Mouse (Mus musculus): ENCODE data around the gene St3gal6. TPM values are rescaled to one million over a fixed set of nuclear protein-coding genes. Genes with fewer than 3 reads are reported as not detected.

St3gal6 gene
- total RNA-seq, 1 experiment, result 2.2 TPM

- Histone ChIP-seq H3K4me1 (ENCODE audit: control insufficient read depth in 2 of 2, insufficient read depth in 2 of 2, low read length in 2 of 2, poor library complexity in 1 of 2) (no peaks in the 10 kb centered on the region), H3K9ac (ENCODE audit: insufficient read depth, low read depth, low read length, poor library complexity, severe bottlenecking) (no peak overlapping the region), H3K4me3 (ENCODE audit: insufficient read depth in 1 of 2, low read depth in 1 of 2, low read length in 2 of 2, poor library complexity in 1 of 2, severe bottlenecking in 1 of 2) (no peak overlapping the region), H3K27ac (ENCODE audit: insufficient read depth, low read depth, low read length, poor library complexity, severe bottlenecking) (no peak overlapping the region), H3K9me3 (ENCODE audit: control insufficient read depth, insufficient read depth, low read depth, low read length) (no peaks in the 10 kb centered on the region), H3K36me3 (ENCODE audit: control insufficient read depth, insufficient read depth, low read length, poor library complexity, severe bottlenecking) (no peaks in the 10 kb centered on the region; the same call in 1 of the 2 replicates)
- TF ChIP-seq HCFC1 (IDR thresholded peaks at IDR 0.05; ENCODE audit: borderline replicate concordance, insufficient read depth, low read length), result no peak
- no peak for TF ChIP-seq ZNF384 (IDR thresholded peaks at IDR 0.05; ENCODE audit: low read depth, low read length)
- no peak for TF ChIP-seq MAFK (IDR thresholded peaks at IDR 0.05; ENCODE audit: insufficient read depth, low read depth, low read length)
- no peak for TF ChIP-seq CHD2 (IDR thresholded peaks at IDR 0.05; ENCODE audit: low read depth, low read length)
- TF ChIP-seq ZC3H11A (IDR thresholded peaks at IDR 0.05; ENCODE audit: borderline replicate concordance, low read depth, low read length), result no peak
- no peak for DNase-seq (ENCODE audit: low read depth, low spot score)
- in situ Hi-C loops (cut with MboI; ENCODE audit: low sequenced_read_pairs in 2 of 2, unreplicated experiment in 2 of 2), result no loop called here
Measured at GRCm38 (mm10) chr16:58446281-58447259, 77.5 kb downstream of the St3gal6 start.

- no peak overlapping the region for H3K4me3 ChIP-seq (ENCODE audit: insufficient read depth in 1 of 2, low read depth in 1 of 2, low read length in 2 of 2, poor library complexity in 1 of 2, severe bottlenecking in 1 of 2)
- no peak overlapping the region for H3K27ac ChIP-seq (ENCODE audit: insufficient read depth, low read depth, low read length, poor library complexity, severe bottlenecking)
- H3K4me1 ChIP-seq (ENCODE audit: control insufficient read depth in 2 of 2, insufficient read depth in 2 of 2, low read length in 2 of 2, poor library complexity in 1 of 2), result no peaks in the 10 kb centered on the region
- TF ChIP-seq HCFC1 (IDR thresholded peaks at IDR 0.05; ENCODE audit: borderline replicate concordance, insufficient read depth, low read length), result no peak
- no peak for TF ChIP-seq ZC3H11A (IDR thresholded peaks at IDR 0.05; ENCODE audit: borderline replicate concordance, low read depth, low read length)
- TF ChIP-seq MAFK (IDR thresholded peaks at IDR 0.05; ENCODE audit: insufficient read depth, low read depth, low read length), result no peak
- no peak for TF ChIP-seq CHD2 (IDR thresholded peaks at IDR 0.05; ENCODE audit: low read depth, low read length)
- TF ChIP-seq ZNF384 (IDR thresholded peaks at IDR 0.05; ENCODE audit: low read depth, low read length), result no peak
- H3K9ac ChIP-seq (ENCODE audit: insufficient read depth, low read depth, low read length, poor library complexity, severe bottlenecking), result no peak overlapping the region
- no peaks in the 10 kb centered on the region for H3K9me3 ChIP-seq (ENCODE audit: control insufficient read depth, insufficient read depth, low read depth, low read length)
- in situ Hi-C loops (cut with MboI; ENCODE audit: low sequenced_read_pairs in 2 of 2, unreplicated experiment in 2 of 2), result no loop called here
- no peaks in the 10 kb centered on the region for H3K36me3 ChIP-seq (ENCODE audit: control insufficient read depth, insufficient read depth, low read length, poor library complexity, severe bottlenecking)
- no peak for DNase-seq (ENCODE audit: low read depth, low spot score)
Measured at GRCm38 (mm10) chr16:58444735-58445134, 79.3 kb downstream of the St3gal6 start.

- TF ChIP-seq HCFC1 (IDR thresholded peaks at IDR 0.05; ENCODE audit: borderline replicate concordance, insufficient read depth, low read length) (no peak), CHD2 (IDR thresholded peaks at IDR 0.05; ENCODE audit: low read depth, low read length) (no peak), ZNF384 (IDR thresholded peaks at IDR 0.05; ENCODE audit: low read depth, low read length) (no peak), MAFK (IDR thresholded peaks at IDR 0.05; ENCODE audit: insufficient read depth, low read depth, low read length) (no peak), ZC3H11A (IDR thresholded peaks at IDR 0.05; ENCODE audit: borderline replicate concordance, low read depth, low read length) (no peak)
- Histone ChIP-seq H3K9ac (ENCODE audit: insufficient read depth, low read depth, low read length, poor library complexity, severe bottlenecking) (no peak overlapping the region), H3K36me3 (ENCODE audit: control insufficient read depth, insufficient read depth, low read length, poor library complexity, severe bottlenecking) (no peaks in the 10 kb centered on the region; the same call in 1 of the 2 replicates), H3K4me1 (ENCODE audit: control insufficient read depth in 2 of 2, insufficient read depth in 2 of 2, low read length in 2 of 2, poor library complexity in 1 of 2) (no peaks in the 10 kb centered on the region), H3K27ac (ENCODE audit: insufficient read depth, low read depth, low read length, poor library complexity, severe bottlenecking) (no peak overlapping the region), H3K9me3 (ENCODE audit: control insufficient read depth, insufficient read depth, low read depth, low read length) (no peaks in the 10 kb centered on the region), H3K4me3 (ENCODE audit: insufficient read depth in 1 of 2, low read depth in 1 of 2, low read length in 2 of 2, poor library complexity in 1 of 2, severe bottlenecking in 1 of 2) (no peak overlapping the region)
- in situ Hi-C loops (cut with MboI; ENCODE audit: low sequenced_read_pairs in 2 of 2, unreplicated experiment in 2 of 2), result no loop called here
- no peak for DNase-seq (ENCODE audit: low read depth, low spot score)
Measured at GRCm38 (mm10) chr16:58432384-58432783, 91.7 kb downstream of the St3gal6 start.

GRCm38 (mm10) chr16:58430246-58430645 is 93.8 kb downstream of the St3gal6 start:
- in situ Hi-C loops (cut with MboI; ENCODE audit: low sequenced_read_pairs in 2 of 2, unreplicated experiment in 2 of 2), result no loop called here
- H3K27ac ChIP-seq (ENCODE audit: insufficient read depth, low read depth, low read length, poor library complexity, severe bottlenecking), result no peak overlapping the region
- H3K4me3 ChIP-seq (ENCODE audit: insufficient read depth in 1 of 2, low read depth in 1 of 2, low read length in 2 of 2, poor library complexity in 1 of 2, severe bottlenecking in 1 of 2), result no peak overlapping the region
- no peak for DNase-seq (ENCODE audit: low read depth, low spot score)
- H3K9ac ChIP-seq (ENCODE audit: insufficient read depth, low read depth, low read length, poor library complexity, severe bottlenecking), result no peak overlapping the region
- TF ChIP-seq HCFC1 (IDR thresholded peaks at IDR 0.05; ENCODE audit: borderline replicate concordance, insufficient read depth, low read length) (no peak), ZC3H11A (IDR thresholded peaks at IDR 0.05; ENCODE audit: borderline replicate concordance, low read depth, low read length) (no peak), ZNF384 (IDR thresholded peaks at IDR 0.05; ENCODE audit: low read depth, low read length) (no peak), MAFK (IDR thresholded peaks at IDR 0.05; ENCODE audit: insufficient read depth, low read depth, low read length) (no peak), CHD2 (IDR thresholded peaks at IDR 0.05; ENCODE audit: low read depth, low read length) (no peak)
- no peaks in the 10 kb centered on the region for H3K4me1 ChIP-seq (ENCODE audit: control insufficient read depth in 2 of 2, insufficient read depth in 2 of 2, low read length in 2 of 2, poor library complexity in 1 of 2)
- no peaks in the 10 kb centered on the region; the same call in 1 of the 2 replicates for H3K36me3 ChIP-seq (ENCODE audit: control insufficient read depth, insufficient read depth, low read length, poor library complexity, severe bottlenecking)
- no peaks in the 10 kb centered on the region for H3K9me3 ChIP-seq (ENCODE audit: control insufficient read depth, insufficient read depth, low read depth, low read length)
